Mouse (Mus musculus) brain, embryonic 18.5 days (tissue): ENCODE data around the gene Meis1.

Source experiments
- DNase-seq: peaks from one replicate; pipeline ENCODE4 v3.0.0-alpha.2; 2012; ENCODE audit warnings: low read depth, low spot score

Gene Meis1

DNA sequence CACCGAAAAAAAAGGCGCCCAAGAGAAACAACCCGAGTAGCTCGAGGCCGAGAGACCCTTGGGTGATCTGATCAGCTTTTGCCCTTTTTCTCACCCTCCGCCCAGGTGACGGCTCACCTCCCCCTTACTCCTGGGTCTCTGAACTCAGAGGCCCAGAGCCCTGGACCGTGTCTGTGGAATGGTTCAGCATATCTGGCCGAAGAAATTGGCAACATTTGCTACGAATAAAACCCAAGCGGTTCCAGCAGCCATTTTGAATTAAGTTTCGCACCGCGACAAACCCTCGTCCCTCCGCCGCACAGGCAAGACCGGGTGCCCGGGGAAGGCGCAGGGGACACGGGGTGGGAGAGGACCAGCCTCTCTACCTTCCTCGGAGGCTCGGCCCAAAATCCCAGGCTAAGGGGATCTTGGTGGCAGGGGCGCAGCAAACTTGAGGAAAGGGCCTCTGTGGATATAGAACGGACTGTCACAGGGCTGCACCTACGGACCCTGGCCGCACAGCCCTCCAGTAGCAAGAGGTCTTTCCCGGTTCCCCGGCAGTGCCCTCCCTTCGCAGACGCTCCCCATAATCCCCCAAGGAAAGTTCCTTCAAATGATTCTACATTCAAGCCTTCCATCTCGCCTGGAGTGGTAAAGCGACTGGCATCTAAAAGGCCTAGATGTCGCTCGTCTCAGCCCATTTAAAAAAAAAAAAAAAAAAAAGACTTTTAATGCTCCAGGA lies 4.2 kb downstream of the Meis1 start:
- no peak for DNase-seq

DNA sequence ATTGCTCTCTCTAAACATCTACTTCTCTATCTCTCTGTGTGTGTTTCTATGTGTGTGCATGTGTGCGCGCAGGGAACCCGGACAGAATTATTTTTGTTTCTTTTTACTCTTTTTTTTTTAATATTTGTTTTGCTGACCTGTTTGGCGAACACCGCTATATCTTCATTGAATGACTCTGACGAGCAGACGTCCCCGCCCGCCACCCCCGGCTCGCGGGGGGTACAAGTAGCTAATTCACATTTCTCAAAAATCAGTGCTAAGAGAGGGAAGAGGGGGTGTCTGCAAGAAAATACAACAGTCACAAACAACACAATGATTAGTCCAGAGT lies 4.7 kb downstream of the Meis1 start:
- no peak for DNase-seq

DNA sequence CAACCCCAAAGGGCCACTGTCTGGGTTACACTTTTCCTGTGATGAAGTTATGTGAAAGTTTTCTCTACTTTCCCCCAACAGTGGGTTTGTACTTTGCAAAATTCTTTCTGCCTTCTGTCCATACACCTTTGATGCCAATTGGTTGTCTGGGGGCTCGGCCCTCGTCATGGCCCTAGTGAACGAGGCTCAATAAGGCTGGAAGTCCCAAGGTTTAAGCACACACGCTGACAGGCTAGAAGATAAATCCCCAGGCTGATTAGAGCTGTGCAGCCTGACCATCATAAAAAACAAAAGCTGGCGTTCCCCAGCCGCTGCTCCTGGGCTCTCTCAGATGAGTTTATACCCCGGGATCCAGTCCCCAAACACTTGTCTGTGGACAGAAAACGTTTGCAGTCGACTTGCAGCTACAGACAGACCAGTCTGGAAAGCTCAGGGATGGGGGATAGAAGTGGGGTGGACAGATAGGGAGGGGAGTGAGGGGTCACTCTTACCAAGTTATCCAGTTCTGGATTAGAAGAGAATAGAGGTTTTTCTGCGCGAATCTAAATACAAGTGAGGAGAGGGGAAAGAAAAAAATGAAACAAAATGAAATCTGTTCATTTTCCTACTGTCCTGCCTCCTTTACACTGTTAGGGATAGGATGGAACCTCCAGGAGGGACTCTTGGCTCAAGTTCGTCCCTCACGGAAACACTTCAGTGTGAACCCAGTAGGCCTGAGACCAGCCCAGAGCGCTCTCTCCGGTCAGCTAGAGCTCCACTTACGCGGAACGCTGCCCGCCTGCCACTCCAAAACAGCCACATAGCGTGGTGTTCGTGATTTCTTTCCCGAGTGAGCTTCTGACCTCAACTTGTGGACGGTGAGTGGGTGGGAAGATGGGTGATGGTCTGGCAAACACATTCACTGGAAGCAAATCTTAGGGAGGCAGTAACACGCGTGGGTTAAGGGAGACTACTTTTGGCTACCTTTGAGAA lies 5.4 kb downstream of the Meis1 start:
- no peak for DNase-seq

DNA sequence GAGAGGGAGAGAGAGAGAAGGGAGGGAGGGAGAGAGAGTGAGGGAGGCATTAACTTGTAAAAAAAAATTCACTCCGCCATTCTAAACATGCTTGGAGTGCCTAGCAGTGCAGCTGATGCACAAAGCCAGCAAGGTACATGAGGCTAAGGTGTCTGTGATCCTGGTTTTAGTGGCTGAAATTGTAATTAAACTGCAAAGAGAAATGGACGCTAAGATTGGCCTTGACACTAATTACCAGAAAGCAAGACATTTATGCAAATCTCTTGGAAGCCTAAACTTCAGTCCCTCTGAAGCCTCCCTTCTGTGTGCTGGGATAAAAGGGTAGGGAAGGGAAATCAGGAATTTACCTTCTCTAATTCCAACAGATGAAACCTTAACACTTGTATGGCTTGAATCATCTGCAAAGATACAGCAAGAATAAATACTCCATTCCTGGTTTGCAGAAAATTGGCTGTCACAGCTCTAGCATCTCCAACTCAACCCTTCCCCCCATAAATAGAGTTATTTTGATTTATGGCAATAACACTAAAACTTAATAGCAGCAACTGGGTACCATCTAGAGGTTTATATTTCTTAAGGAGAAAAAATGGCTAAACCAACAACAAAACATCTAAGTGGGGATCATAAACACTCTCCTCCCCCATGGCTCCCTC lies 6.2 kb downstream of the Meis1 start:
- no peak for DNase-seq

DNA sequence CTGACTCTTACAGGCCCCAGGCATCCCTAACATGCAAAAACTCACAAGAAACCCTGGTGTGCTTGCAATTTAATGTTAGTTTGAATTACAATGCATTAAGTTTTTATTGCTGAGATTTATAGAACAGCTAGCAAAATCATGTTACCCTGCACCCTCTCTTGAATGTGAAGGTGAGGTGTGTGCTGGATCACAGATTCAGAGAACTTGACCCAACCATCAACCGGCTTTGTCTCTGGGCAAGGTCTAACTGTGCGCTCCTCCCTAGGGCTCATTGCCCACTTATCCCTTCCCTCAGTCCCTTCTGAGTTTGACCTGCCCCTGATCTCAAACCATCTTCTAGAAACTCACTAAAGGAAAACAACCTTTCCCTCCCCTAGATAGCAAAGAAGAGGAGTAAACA lies 6.8 kb downstream of the Meis1 start:
- no peak for DNase-seq

DNA sequence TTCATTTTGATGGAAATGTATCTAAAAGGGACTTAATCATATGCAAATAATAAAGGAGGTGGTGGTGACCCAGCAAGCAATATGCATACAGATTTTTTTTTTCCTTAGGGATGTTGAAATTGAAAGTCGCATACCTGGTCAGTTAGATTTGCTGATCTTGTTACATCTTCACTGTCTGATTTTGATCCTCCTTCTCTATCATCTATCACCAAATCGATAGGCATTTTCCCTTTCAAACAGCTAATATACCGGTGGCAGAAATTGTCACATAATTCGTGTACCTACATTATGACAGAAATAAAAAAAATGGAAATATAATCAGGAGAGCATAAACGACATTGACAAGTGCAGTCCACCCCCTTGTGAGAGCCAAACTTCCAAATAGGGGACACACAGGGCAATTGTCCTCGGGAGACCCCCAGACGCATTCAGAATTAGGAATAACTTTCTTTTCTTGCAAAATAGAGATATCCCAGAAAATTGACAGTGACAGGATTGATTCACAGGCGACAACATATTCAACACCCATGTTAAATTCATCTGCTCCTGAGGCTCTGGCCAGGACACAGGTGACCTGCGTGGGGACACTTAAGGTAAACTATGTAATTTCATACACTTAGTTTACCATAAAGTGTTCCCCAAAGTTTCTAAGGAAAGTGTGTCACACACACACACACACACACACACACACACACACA lies 7.5 kb downstream of the Meis1 start:
- DNase-seq = no peak

DNA sequence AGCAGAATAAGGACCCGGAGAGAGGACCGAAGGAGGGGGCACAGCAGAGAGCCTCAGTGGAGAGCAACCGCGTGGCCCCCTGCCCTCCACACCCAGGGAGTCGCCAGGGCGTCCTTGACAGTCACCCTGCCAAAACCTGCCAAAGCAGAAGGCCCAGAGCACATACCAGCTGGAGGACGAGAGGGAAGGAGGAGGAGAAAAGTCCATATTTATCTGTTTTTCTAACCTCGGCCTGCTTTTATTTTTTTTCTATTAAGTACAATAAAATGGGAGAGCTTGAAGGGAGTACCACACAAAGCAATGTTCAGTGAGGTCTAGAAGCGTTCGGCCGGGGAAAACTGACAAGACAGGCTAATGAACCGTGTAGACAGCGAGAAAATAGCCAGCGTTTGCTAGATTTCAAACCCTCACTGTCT lies 8.4 kb downstream of the Meis1 start:
- DNase-seq = no peak

DNA sequence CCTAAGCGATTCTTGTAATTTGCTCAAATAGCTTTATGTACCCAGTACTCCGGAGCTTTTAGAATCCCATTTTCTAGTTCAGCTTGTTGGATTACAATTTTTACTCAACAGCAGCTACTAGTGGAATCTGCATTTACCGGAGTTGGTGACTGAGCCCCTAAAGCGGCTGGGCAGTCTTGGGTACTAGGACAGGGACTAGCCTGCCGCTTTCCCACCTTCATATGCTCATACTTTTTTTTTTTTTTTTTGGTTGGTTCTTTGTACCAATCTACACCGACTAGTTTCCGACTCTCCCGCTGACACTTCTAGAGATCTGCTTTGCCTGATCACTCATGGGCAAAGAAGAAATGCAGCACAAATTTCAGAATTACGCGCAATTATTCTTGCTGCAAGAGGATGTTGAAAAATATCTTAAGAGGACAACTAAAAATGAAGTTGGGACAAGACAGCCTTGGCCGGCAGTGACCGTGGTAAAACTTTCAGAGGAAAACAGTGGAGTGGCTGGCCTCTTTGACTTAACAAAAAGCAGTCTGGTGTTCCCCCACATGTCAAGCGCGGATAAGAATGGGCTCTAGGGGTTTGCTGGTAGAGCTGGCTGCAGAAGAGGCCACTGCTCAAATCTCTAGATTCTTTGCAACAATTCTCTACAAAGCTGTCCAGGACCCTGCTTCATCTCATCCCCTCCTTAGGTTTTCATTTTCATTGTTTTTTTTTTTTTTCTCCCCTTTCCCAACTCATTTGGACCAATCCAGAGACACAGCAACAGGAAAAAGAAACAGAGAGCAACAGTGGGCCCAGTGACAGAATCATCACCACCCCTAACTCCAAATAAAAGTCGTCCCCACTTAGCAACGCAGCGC lies 9.0 kb downstream of the Meis1 start:
- no peak for DNase-seq

DNA sequence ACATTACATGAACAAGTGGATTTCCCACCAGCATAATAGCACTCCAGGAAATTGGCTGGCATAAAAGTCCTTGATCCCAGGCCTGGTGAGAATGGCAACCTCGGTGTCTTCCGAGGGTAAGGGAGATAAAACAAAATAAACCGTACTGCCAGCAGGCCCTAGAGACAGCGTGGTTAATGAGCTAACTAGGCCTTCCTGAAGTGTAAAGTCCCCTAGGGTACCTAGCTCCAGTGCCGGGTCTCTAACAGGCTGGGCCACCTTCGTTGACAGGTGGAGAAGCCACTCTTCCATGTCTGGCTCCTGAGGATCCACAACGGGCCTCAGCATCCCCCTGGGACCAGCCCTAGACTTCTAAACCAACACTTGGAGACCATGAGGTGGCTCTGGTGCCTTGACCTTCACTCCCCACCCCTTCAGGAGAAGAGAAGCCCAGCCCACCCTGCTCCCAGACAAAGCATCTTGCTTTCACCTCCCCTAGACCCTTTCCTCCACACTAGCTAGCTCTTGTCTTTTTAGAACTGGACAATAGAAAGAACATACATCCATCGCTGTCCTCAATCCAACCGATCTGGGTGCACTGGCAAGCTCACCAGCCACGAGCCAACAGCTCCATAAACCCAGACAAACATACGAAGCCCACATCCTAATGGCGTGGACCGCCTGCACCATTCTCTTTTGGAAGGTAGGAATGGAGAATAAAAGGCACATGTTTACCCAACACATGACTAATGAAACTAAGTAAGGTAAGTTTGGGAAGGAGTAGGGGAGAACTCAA lies 10.0 kb downstream of the Meis1 start:
- DNase-seq = no peak

DNA sequence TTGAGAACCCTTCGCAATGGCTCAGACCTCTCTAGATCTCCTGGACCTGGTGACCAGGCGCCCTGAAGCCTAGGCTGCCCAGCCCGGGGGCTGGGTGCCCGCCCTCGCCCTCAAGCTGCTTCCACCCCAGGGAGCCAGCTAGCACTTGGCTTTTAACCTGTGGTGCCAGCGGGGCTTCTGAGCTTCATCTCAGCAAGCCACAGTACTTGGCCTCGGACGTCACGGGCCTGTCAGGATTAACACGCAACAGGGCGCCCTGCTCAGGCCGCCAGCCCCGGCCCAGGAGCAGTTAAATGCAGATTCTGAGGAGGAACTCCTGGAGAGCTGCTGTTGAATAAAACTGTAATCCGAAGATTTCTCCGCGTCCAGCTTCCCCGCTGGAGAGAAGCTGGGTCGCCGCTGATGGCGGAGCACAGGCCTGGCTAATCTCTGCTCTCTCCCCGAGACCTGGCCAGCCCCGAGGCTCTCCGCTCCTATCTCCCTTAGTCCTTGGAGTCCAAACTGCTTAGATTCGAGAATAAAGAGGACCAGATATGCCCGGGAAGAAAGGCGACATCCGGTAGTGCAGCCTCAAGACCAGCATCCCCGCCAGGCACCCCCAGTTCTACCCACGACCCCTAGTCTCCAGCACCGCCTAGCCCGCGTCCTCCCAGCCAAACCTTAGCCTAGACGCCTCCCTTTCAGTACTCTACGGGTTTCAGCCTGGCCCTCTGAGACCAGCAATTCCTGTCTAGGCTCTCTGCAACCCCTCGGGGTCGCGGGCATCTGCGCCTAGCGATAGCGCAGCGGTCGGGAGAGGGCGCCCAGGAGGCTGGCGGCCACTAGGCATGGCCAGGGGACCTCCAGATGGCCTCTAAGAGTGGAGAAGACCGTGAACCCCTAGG lies 11.0 kb downstream of the Meis1 start:
- DNase-seq = no peak

DNA sequence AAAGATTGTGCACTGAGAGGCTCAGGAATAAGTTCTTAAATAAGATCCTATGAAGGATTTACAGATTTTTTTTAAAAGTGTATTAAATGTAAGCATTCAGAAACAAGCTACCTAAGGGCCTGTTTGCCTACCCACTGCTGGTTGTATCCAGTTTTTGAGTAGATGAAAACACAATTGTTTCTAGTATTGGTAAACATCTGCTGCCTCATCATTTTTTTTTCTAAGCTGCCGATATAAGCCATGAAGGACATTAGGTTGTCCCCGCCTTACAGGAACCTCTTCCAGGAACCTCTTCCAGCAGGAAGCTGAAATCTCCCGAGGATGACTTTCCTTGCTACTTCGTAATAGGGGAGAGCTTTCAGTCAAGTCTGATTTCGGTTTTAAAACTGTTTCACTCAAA lies 11.7 kb downstream of the Meis1 start:
- no peak for DNase-seq

DNA sequence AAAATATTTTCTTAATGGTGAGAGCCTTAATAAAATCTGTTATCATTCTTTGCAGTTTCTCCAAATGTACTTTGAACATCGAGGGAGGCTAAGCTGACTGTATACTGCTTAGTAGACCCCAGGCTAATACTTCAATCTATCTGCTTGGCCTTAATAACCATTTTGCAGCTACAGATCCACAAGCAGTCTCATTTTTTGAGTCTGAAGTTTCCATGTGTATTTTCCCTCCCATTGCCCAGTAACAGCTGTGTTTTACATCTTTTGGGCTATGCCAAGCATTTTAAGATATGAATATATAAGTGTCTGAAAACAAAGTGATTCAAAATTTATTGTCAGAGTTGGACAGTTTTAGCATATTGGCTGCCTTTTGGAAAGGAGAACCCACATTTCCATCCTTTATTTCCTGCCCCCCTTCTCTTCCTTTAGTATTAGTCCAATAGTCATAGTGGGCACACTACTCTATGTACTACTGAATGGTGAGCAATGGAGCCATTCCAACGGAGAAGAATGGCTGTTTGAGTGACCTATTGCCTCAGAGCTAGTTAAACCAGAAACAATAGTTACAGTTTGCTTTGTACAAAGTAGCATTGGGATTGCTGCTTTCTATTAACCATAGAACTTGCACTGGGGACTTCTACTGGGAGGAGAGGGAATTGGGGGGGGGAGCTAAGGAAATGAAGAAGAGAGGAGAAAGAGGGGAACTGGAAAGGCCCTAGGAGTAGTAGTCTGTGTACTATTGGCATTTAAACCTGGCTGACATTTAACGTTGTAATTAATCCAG lies 12.7 kb downstream of the Meis1 start:
- DNase-seq = no peak

DNA sequence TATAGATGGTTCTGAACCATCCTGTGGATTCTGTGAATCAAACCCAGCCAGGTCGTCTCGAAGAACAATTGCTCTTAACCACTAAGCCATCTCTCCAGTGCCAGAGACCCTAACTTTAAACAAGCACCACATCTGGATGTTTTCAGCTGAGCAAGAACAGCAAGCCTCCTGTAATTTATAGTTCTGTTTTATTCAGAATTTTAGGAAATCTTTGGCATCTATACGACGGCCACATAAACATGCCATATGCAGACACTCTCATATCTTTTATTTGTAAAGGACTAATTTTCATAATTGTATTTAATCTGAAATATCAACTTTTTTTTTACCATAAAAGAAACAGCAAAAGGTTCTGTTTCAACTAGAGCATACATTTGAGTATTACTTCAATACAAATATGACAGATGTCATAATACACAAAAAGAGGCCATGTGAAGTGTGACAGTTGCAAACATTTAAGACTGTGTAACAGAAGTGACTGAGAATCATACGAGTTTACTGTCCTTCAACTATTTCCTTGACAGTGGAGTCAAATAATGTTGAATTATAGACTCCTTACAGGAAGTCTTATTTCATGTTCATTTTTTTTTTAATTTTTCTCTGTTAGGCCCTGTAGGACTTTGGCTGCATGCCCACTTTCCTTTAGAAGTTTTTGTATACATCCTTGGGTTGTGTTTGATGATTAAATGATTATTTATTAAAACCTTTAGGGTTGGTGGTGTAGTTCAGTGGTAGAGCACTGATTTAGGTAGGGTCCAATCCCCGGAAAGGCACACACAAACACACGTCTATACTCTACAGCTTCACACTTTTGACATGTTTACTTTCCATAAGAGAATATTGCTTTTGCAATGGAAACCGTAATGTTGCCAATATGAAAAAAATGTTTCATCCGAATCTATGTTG lies 13.5 kb downstream of the Meis1 start:
- no peak for DNase-seq

DNA sequence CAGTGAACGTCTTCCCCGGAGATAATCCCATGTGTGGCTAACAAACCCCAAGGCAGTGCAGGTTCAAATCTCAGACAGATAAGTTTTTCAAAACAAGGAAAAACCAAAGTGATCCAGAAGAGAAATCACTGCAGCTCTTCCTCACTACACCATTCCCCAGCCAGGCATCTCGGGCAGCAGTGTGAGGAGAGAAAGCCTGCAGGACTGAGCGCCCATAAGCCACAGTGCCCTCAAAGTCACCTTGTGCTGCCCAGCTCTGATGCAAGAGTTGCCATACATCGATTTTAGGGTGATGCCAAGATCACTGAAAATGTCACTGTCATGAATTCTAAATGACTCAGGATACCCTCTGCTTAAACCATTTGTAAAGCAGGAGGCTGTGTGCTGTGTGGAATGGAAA lies 15.7 kb downstream of the Meis1 start:
- no peak for DNase-seq

DNA sequence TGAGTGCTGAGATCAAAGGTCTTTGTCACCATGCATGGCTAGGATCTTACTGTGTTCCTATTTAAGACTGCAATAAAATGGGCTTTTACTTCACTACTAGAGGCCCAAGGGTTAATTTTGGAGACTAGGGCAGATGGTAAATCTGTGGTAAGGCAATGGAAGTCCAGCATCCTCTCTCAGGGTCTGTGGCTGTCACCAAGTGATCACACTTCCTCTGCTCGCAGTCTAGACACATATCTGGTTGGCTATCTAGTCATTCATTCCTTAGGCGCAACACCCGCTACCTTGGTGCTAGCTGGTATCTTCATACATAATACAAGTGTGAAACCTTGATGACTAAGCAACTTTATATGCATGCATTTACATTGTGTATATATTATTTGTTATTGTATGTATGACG lies 22.0 kb downstream of the Meis1 start:
- DNase-seq = no peak

DNA sequence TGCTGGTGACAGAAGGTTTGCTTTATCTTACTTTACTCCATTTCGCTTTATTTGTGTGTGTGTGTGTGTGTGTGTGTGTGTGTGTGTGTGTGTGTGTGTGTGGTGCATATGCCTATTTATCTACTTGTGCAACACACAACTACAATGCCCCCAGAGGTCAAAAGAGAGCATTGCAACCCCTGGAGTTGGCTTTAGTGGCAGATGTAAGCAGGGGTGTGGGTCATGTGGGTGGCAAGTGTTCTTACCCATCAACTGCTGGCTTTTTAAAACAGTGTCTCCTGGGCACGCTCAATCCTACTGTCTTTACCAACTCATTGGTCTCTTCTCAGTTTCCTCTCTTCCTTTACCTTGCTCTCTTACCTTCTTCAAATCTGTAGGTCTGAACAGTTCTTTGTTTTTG lies 22.5 kb downstream of the Meis1 start:
- no peak for DNase-seq

DNA sequence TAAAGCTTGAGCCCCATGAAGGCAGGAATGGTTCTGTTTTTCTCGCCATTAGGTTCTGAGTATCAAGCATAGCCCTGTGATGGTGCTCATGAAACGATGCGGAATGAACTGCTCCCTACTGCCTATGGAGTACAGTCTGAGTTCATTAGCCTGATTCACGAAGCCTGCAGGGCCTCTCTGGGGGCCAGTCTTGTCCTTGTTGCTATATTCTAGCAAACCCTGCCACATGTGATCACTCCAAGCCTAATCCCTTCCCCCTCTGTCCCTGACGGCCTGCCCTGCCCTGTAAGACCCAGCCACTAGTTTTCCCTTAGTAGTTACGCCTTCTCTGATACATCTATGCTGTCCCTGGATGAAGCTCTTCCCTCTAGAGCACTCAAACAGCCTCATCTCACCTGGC lies 26.0 kb downstream of the Meis1 start:
- DNase-seq = no peak
